Mouse (Mus musculus): ENCODE measurements around the gene Mroh9. TPM values are rescaled to one million over a fixed set of nuclear protein-coding genes. Genes with fewer than 3 reads are reported as not detected.

The Mroh9 gene
- polyA plus RNA-seq, 1 experiment from 2014 or later, result not detected

DNA sequence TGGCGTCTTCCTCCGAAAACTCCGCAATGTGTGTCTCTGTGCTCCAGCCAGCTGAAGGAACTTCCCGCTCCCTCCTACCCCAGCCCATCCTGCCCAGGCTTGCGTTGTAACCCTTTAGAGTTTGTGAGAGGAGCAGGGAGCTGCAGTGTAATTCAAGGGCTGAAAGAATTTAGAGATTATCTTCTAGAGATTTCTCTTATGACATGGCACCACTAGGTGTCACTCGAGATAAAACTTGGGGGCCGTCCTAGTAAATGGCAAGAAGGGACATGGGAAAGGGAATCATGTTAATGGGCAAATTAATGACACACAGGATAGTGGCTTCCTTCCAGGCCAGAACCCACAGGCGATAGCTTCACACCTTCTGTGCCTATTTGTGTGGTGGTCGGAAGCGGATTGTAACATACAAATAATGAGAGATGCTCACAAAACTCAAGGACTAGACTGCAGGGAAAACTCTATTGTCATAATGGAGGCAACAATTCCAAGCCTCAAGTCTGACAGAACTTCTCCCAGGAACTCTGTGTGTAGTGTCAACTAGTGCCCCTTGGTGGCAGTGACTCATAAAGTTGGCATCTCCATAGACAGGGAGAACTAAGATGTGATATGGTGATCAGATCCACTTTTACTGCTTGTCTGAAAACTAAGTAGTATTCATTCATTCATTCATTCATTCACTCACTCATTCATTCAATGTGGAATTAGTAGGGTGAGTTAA lies 6.1 kb upstream of the Mroh9 start:
- DNase-seq (ENCODE audit: low spot score), result peak; percentile 79
- Histone ChIP-seq H3K4me1 (ENCODE audit: control insufficient read depth, insufficient read depth, low read length) (no peaks in the 10 kb centered on the region), H3K4me3 (ENCODE audit: low read depth, low read length) (no peak overlapping the region), H3K9ac (ENCODE audit: low read length) (no peak overlapping the region), H3K4me2 (ENCODE audit: low read length) (no peak overlapping the region), H3K27ac (ENCODE audit: low read depth, low read length) (no peak overlapping the region), H3K9me3 (replicated peaks; ENCODE audit: control insufficient read depth, low read length) (no peaks in the 10 kb centered on the region), H3K27me3 (replicated peaks; ENCODE audit: control insufficient read depth, insufficient read depth, low read length) (no peaks in the 10 kb centered on the region), H3K36me3 (ENCODE audit: control insufficient read depth, insufficient read depth, low read length) (no peaks in the 10 kb centered on the region)
- peak; percentile 72; the same call in 1 of the 2 replicates for ATAC-seq
- 53% methylated on average over 10 of the region's 10 CpGs for WGBS

GRCm38 (mm10) chr1:163070502-163070901 lies 15.0 kb downstream of the Mroh9 start:
- Histone ChIP-seq H3K4me2 (ENCODE audit: low read length) (no peak overlapping the region), H3K27me3 (replicated peaks; ENCODE audit: control insufficient read depth, insufficient read depth, low read length) (no peaks in the 10 kb centered on the region), H3K4me1 (ENCODE audit: control insufficient read depth, insufficient read depth, low read length) (no peaks in the 10 kb centered on the region), H3K9me3 (replicated peaks; ENCODE audit: control insufficient read depth, low read length) (no peaks in the 10 kb centered on the region), H3K36me3 (ENCODE audit: control insufficient read depth, insufficient read depth, low read length) (no peaks in the 10 kb centered on the region), H3K27ac (ENCODE audit: low read depth, low read length) (no peak overlapping the region), H3K4me3 (ENCODE audit: low read depth, low read length) (no peak overlapping the region), H3K9ac (ENCODE audit: low read length) (no peak overlapping the region)
- DNase-seq (ENCODE audit: low spot score) (peak; percentile 73), ATAC-seq (peak; percentile 79)
- WGBS, result 7% methylated on average over 1 of the region's 1 CpGs

- no peaks in the 10 kb centered on the region for H3K27me3 ChIP-seq (replicated peaks; ENCODE audit: control insufficient read depth, insufficient read depth, low read length)
- ATAC-seq, result no peak
- no peak overlapping the region for H3K4me2 ChIP-seq (ENCODE audit: low read length)
- no peaks in the 10 kb centered on the region for H3K4me1 ChIP-seq (ENCODE audit: control insufficient read depth, insufficient read depth, low read length)
- no peak overlapping the region for H3K4me3 ChIP-seq (ENCODE audit: low read depth, low read length)
- no peak for DNase-seq (ENCODE audit: low spot score)
- no peak overlapping the region for H3K9ac ChIP-seq (ENCODE audit: low read length)
- WGBS, result 76% methylated on average over 3 of the region's 3 CpGs
- no peaks in the 10 kb centered on the region for H3K36me3 ChIP-seq (ENCODE audit: control insufficient read depth, insufficient read depth, low read length)
- H3K9me3 ChIP-seq (replicated peaks; ENCODE audit: control insufficient read depth, low read length), result no peaks in the 10 kb centered on the region
- H3K27ac ChIP-seq (ENCODE audit: low read depth, low read length), result no peak overlapping the region
These were observed 25.1 kb downstream of the Mroh9 start for GRCm38 (mm10) chr1:163060381-163060780.

DNA sequence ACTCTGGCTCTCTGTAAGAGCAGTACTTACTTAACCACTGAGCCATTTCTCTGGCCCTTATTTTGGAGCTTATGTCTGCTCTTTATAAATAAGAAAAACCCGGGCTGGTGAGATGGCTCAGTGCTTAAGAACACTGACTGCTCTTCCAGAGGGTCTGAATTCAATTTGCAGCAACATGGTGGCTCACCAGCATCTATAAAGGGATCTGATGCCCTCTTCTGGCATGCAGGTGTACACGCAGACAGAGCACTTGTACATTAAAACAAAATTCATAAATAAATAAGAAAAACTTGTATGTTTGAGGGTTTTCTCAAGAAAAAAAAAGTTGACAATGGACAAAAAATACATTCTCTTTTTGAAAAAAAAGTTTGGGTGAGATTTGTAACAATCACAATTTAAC lies 28.1 kb downstream of the Mroh9 start:
- DNase-seq (ENCODE audit: low spot score) (peak; percentile 24), ATAC-seq (no peak)
- no peak overlapping the region for H3K4me2 ChIP-seq (ENCODE audit: low read length)
- 53% methylated on average over 2 of the region's 2 CpGs for WGBS
- H3K4me3 ChIP-seq (ENCODE audit: low read depth, low read length), result no peak overlapping the region
- no peak overlapping the region for H3K27ac ChIP-seq (ENCODE audit: low read depth, low read length)
- no peaks in the 10 kb centered on the region for H3K36me3 ChIP-seq (ENCODE audit: control insufficient read depth, insufficient read depth, low read length)
- no peaks in the 10 kb centered on the region for H3K4me1 ChIP-seq (ENCODE audit: control insufficient read depth, insufficient read depth, low read length)
- H3K9me3 ChIP-seq (replicated peaks; ENCODE audit: control insufficient read depth, low read length), result no peaks in the 10 kb centered on the region
- no peak overlapping the region for H3K9ac ChIP-seq (ENCODE audit: low read length)
- H3K27me3 ChIP-seq (replicated peaks; ENCODE audit: control insufficient read depth, insufficient read depth, low read length), result no peaks in the 10 kb centered on the region

DNA sequence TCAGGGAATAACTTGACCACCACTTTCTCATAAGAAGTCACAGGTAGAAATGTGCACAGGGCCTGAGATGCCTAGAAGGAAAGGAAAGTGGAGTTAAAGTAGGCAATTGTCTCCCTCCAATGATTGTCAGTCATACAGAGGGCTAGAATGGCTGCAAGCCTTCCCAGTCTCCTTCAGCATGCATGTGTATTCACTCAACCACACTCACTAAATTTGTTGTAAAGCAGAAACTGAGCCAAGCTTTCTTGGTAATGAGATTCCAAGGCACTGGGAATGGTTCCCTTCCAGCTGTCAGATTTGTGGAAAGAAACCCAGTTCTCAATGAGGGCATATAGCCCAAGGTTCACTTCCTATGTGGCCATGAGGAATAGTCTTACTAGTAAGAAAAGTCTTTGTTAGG lies 29.8 kb downstream of the Mroh9 start:
- Histone ChIP-seq H3K27me3 (replicated peaks; ENCODE audit: control insufficient read depth, insufficient read depth, low read length) (no peaks in the 10 kb centered on the region), H3K36me3 (ENCODE audit: control insufficient read depth, insufficient read depth, low read length) (no peaks in the 10 kb centered on the region), H3K9me3 (replicated peaks; ENCODE audit: control insufficient read depth, low read length) (no peaks in the 10 kb centered on the region), H3K9ac (ENCODE audit: low read length) (no peak overlapping the region), H3K4me1 (ENCODE audit: control insufficient read depth, insufficient read depth, low read length) (no peaks in the 10 kb centered on the region), H3K27ac (ENCODE audit: low read depth, low read length) (no peak overlapping the region), H3K4me2 (ENCODE audit: low read length) (no peak overlapping the region), H3K4me3 (ENCODE audit: low read depth, low read length) (no peak overlapping the region)
- no peak for DNase-seq (ENCODE audit: low spot score)
- no peak for ATAC-seq

- no peak overlapping the region for H3K4me3 ChIP-seq (ENCODE audit: low read depth, low read length)
- DNase-seq (ENCODE audit: low spot score), result no peak
- H3K27me3 ChIP-seq (replicated peaks; ENCODE audit: control insufficient read depth, insufficient read depth, low read length), result no peaks in the 10 kb centered on the region
- H3K9ac ChIP-seq (ENCODE audit: low read length), result no peak overlapping the region
- H3K9me3 ChIP-seq (replicated peaks; ENCODE audit: control insufficient read depth, low read length), result no peaks in the 10 kb centered on the region
- no peaks in the 10 kb centered on the region for H3K36me3 ChIP-seq (ENCODE audit: control insufficient read depth, insufficient read depth, low read length)
- no peak for ATAC-seq
- H3K27ac ChIP-seq (ENCODE audit: low read depth, low read length), result no peak overlapping the region
- H3K4me1 ChIP-seq (ENCODE audit: control insufficient read depth, insufficient read depth, low read length), result no peaks in the 10 kb centered on the region
- H3K4me2 ChIP-seq (ENCODE audit: low read length), result no peak overlapping the region
These were observed 62.4 kb downstream of the Mroh9 start for GRCm38 (mm10) chr1:163023075-163023474.

GRCm38 (mm10) chr1:163009220-163009619 lies 76.2 kb downstream of the Mroh9 start:
- WGBS, result 64% methylated on average over 3 of the region's 3 CpGs
- Histone ChIP-seq H3K27me3 (replicated peaks; ENCODE audit: control insufficient read depth, insufficient read depth, low read length) (no peaks in the 10 kb centered on the region), H3K9ac (ENCODE audit: low read length) (no peak overlapping the region), H3K27ac (ENCODE audit: low read depth, low read length) (no peak overlapping the region), H3K4me1 (ENCODE audit: control insufficient read depth, insufficient read depth, low read length) (no peaks in the 10 kb centered on the region), H3K4me3 (ENCODE audit: low read depth, low read length) (no peak overlapping the region), H3K36me3 (ENCODE audit: control insufficient read depth, insufficient read depth, low read length) (no peaks in the 10 kb centered on the region), H3K4me2 (ENCODE audit: low read length) (no peak overlapping the region), H3K9me3 (replicated peaks; ENCODE audit: control insufficient read depth, low read length) (no peaks in the 10 kb centered on the region)
- no peak for DNase-seq (ENCODE audit: low spot score)
- ATAC-seq, result no peak

DNA sequence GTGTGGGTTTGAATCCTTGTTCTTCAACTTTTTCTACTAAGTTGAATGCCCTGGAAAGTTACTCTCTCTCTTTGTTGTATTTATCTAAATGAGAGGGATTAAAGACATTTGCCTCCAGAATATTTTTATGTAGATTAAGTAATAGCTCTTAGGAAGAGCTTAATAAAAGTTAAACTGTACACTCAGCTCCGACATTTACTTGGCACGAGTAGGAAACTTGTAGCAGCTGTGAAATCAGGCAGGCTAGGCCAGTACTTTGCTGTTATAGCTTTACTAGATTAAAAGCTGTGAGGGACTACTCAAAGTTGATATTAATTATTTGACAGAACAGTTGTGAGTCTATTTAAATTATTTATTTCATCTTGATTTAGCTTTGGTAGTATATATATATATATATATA lies 82.0 kb downstream of the Mroh9 start:
- H3K4me1 ChIP-seq (ENCODE audit: control insufficient read depth, insufficient read depth, low read length), result no peaks in the 10 kb centered on the region
- 89% methylated on average over 2 of the region's 2 CpGs for WGBS
- ATAC-seq, result no peak
- no peak overlapping the region for H3K9ac ChIP-seq (ENCODE audit: low read length)
- H3K4me3 ChIP-seq (ENCODE audit: low read depth, low read length), result no peak overlapping the region
- DNase-seq (ENCODE audit: low spot score), result no peak
- H3K27me3 ChIP-seq (replicated peaks; ENCODE audit: control insufficient read depth, insufficient read depth, low read length), result no peaks in the 10 kb centered on the region
- H3K27ac ChIP-seq (ENCODE audit: low read depth, low read length), result no peak overlapping the region
- no peaks in the 10 kb centered on the region for H3K36me3 ChIP-seq (ENCODE audit: control insufficient read depth, insufficient read depth, low read length)
- no peaks in the 10 kb centered on the region for H3K9me3 ChIP-seq (replicated peaks; ENCODE audit: control insufficient read depth, low read length)
- H3K4me2 ChIP-seq (ENCODE audit: low read length), result no peak overlapping the region

GRCm38 (mm10) chr1:163001271-163001829 lies 84.1 kb downstream of the Mroh9 start:
- Histone ChIP-seq H3K36me3 (ENCODE audit: control insufficient read depth, insufficient read depth, low read length) (no peaks in the 10 kb centered on the region), H3K27ac (ENCODE audit: low read depth, low read length) (no peak overlapping the region), H3K4me2 (ENCODE audit: low read length) (no peak overlapping the region), H3K4me1 (ENCODE audit: control insufficient read depth, insufficient read depth, low read length) (no peaks in the 10 kb centered on the region), H3K9me3 (replicated peaks; ENCODE audit: control insufficient read depth, low read length) (no peaks in the 10 kb centered on the region), H3K9ac (ENCODE audit: low read length) (no peak overlapping the region), H3K27me3 (replicated peaks; ENCODE audit: control insufficient read depth, insufficient read depth, low read length) (no peaks in the 10 kb centered on the region), H3K4me3 (ENCODE audit: low read depth, low read length) (no peak overlapping the region)
- DNase-seq (ENCODE audit: low spot score), result no peak
- whole genome bisulfite sequencing, result 75% methylated on average over 4 of the region's 4 CpGs
- no peak for ATAC-seq
